Mouse (Mus musculus) G1E (cell line): ENCODE measurements around the gene Acbd5.

Experiments
- CTCF ChIP-seq: IDR thresholded peaks from 2 replicates; pipeline ENCODE4 v1.5.1; 2012; ENCODE audit warnings: low read depth, low read length, inconsistent platforms, mixed read lengths
- TAL1 ChIP-seq: conservative IDR thresholded peaks from 2 replicates; pipeline ENCODE4 v1.6.1; 2012; ENCODE audit warnings: low read depth, low read length, inconsistent platforms, mixed read lengths

- TF ChIP-seq CTCF (no peak), TAL1 (no peak)
Measured at GRCm38 (mm10) chr2:23028826-23029225, 39.1 kb upstream of the Acbd5 start.
